Mouse (Mus musculus): ENCODE data around the gene Prss42.

- no peak for TF ChIP-seq CTCF (IDR thresholded peaks at IDR 0.05; ENCODE audit: control insufficient read depth, insufficient read depth, low read length)
- no peak for TF ChIP-seq POLR2A (IDR thresholded peaks at IDR 0.05; ENCODE audit: borderline replicate concordance, control insufficient read depth, low read depth, low read length)
Observed at GRCm38 (mm10) chr9:110833021-110833420, 35.1 kb downstream of the Prss42 start.

Data from bone marrow, adult 2 months (tissue).